Mouse (Mus musculus): Measurements from ENCODE around the gene Ppp2r5d. TPM values are rescaled to one million over a fixed set of nuclear protein-coding genes. Genes with fewer than 3 reads are reported as not detected.

The Ppp2r5d gene
- polyA plus RNA-seq, 1 experiment from 2014 or later, result 73.9 TPM

- Histone ChIP-seq H3K4me2 (ENCODE audit: low read length) (peak within 1 kb of the TSS; percentile 98), H3K9ac (ENCODE audit: low read length) (peak within 1 kb of the TSS; percentile 84), H3K27me3 (replicated peaks; ENCODE audit: control insufficient read depth, insufficient read depth, low read length) (no peaks in the 10 kb centered on the region), H3K36me3 (ENCODE audit: control insufficient read depth, insufficient read depth, low read length) (peaks cover 22% of the 10 kb centered on the region), H3K4me1 (ENCODE audit: control insufficient read depth, insufficient read depth, low read length) (peaks cover 6% of the 10 kb centered on the region), H3K4me3 (ENCODE audit: low read depth, low read length) (peak within 1 kb of the TSS; percentile 97), H3K9me3 (replicated peaks; ENCODE audit: control insufficient read depth, low read length) (no peaks in the 10 kb centered on the region), H3K27ac (ENCODE audit: low read depth, low read length) (peak within 1 kb of the TSS; percentile 67)
- peak; percentile 94 for ATAC-seq
- DNase-seq (ENCODE audit: low spot score), result peak; percentile 97
- WGBS, result 11% methylated on average over 36 of the region's 36 CpGs
Observed at GRCm38 (mm10) chr17:46710959-46711597, 6.2 kb upstream of the Ppp2r5d start, which contains the start of gene Pex6. Gene Pex6 (plus strand): TSS chr17:46711463.

GRCm38 (mm10) chr17:46706375-46707089 lies 1.6 kb upstream of the Ppp2r5d start:
- Histone ChIP-seq H3K9me3 (replicated peaks; ENCODE audit: control insufficient read depth, low read length) (no peaks in the 10 kb centered on the region), H3K36me3 (ENCODE audit: control insufficient read depth, insufficient read depth, low read length) (no peaks in the 10 kb centered on the region), H3K4me1 (ENCODE audit: control insufficient read depth, insufficient read depth, low read length) (peaks cover 19% of the 10 kb centered on the region), H3K4me3 (ENCODE audit: low read depth, low read length) (no peak overlapping the region), H3K27ac (ENCODE audit: low read depth, low read length) (no peak overlapping the region), H3K9ac (ENCODE audit: low read length) (no peak overlapping the region), H3K4me2 (ENCODE audit: low read length) (no peak overlapping the region), H3K27me3 (replicated peaks; ENCODE audit: control insufficient read depth, insufficient read depth, low read length) (no peaks in the 10 kb centered on the region)
- 91% methylated on average over 14 of the region's 14 CpGs for WGBS
- DNase-seq (ENCODE audit: low spot score) (no peak), ATAC-seq (no peak)

GRCm38 (mm10) chr17:46703971-46704886 lies 682 bp downstream of the Ppp2r5d start:
- Histone ChIP-seq H3K4me3 (ENCODE audit: low read depth, low read length) (peak overlapping the region; percentile 95), H3K9me3 (replicated peaks; ENCODE audit: control insufficient read depth, low read length) (no peaks in the 10 kb centered on the region), H3K27ac (ENCODE audit: low read depth, low read length) (peak overlapping the region; percentile 90), H3K27me3 (replicated peaks; ENCODE audit: control insufficient read depth, insufficient read depth, low read length) (no peaks in the 10 kb centered on the region), H3K36me3 (ENCODE audit: control insufficient read depth, insufficient read depth, low read length) (peaks cover 8% of the 10 kb centered on the region), H3K4me1 (ENCODE audit: control insufficient read depth, insufficient read depth, low read length) (peaks cover 19% of the 10 kb centered on the region), H3K9ac (ENCODE audit: low read length) (peak overlapping the region; percentile 95), H3K4me2 (ENCODE audit: low read length) (peak overlapping the region; percentile 56)
- DNase-seq (ENCODE audit: low spot score) (no peak), ATAC-seq (peak; percentile 70)
- 4% methylated on average over 40 of the region's 41 CpGs for WGBS

- DNase-seq (ENCODE audit: low spot score), result no peak
- ATAC-seq, result no peak
- 90% methylated on average over 5 of the region's 5 CpGs for WGBS
- H3K27ac ChIP-seq (ENCODE audit: low read depth, low read length), result no peak overlapping the region
- no peaks in the 10 kb centered on the region for H3K9me3 ChIP-seq (replicated peaks; ENCODE audit: control insufficient read depth, low read length)
- H3K4me2 ChIP-seq (ENCODE audit: low read length), result peak overlapping the region; percentile 56; the same call in 1 of the 2 replicates
- 0 out of 2 replicates have a peak overlapping the region, but pooled peaks have one; percentile 95 for H3K4me3 ChIP-seq (ENCODE audit: low read depth, low read length)
- H3K27me3 ChIP-seq (replicated peaks; ENCODE audit: control insufficient read depth, insufficient read depth, low read length), result no peaks in the 10 kb centered on the region
- H3K36me3 ChIP-seq (ENCODE audit: control insufficient read depth, insufficient read depth, low read length), result peaks cover 19% of the 10 kb centered on the region
- H3K4me1 ChIP-seq (ENCODE audit: control insufficient read depth, insufficient read depth, low read length), result peaks cover 19% of the 10 kb centered on the region
- H3K9ac ChIP-seq (ENCODE audit: low read length), result peak overlapping the region; percentile 95
Observed at GRCm38 (mm10) chr17:46702506-46702905, 2.4 kb downstream of the Ppp2r5d start.

GRCm38 (mm10) chr17:46702100-46702499 lies 2.8 kb downstream of the Ppp2r5d start:
- Histone ChIP-seq H3K36me3 (ENCODE audit: control insufficient read depth, insufficient read depth, low read length) (peaks cover 19% of the 10 kb centered on the region), H3K9ac (ENCODE audit: low read length) (peak overlapping the region; percentile 95; the same call in 1 of the 2 replicates), H3K4me2 (ENCODE audit: low read length) (no peak overlapping the region), H3K4me1 (ENCODE audit: control insufficient read depth, insufficient read depth, low read length) (peaks cover 19% of the 10 kb centered on the region), H3K27ac (ENCODE audit: low read depth, low read length) (no peak overlapping the region), H3K9me3 (replicated peaks; ENCODE audit: control insufficient read depth, low read length) (no peaks in the 10 kb centered on the region), H3K27me3 (replicated peaks; ENCODE audit: control insufficient read depth, insufficient read depth, low read length) (no peaks in the 10 kb centered on the region), H3K4me3 (ENCODE audit: low read depth, low read length) (no peak overlapping the region)
- no peak for ATAC-seq
- 88% methylated on average over 12 of the region's 12 CpGs for whole genome bisulfite sequencing
- DNase-seq (ENCODE audit: low spot score), result no peak

GRCm38 (mm10) chr17:46701489-46701888 lies 3.4 kb downstream of the Ppp2r5d start:
- DNase-seq (ENCODE audit: low spot score), result no peak
- WGBS, result 83% methylated on average over 12 of the region's 12 CpGs
- Histone ChIP-seq H3K4me2 (ENCODE audit: low read length) (no peak overlapping the region), H3K36me3 (ENCODE audit: control insufficient read depth, insufficient read depth, low read length) (peaks cover 19% of the 10 kb centered on the region), H3K27me3 (replicated peaks; ENCODE audit: control insufficient read depth, insufficient read depth, low read length) (no peaks in the 10 kb centered on the region), H3K27ac (ENCODE audit: low read depth, low read length) (no peak overlapping the region), H3K4me3 (ENCODE audit: low read depth, low read length) (no peak overlapping the region), H3K9me3 (replicated peaks; ENCODE audit: control insufficient read depth, low read length) (no peaks in the 10 kb centered on the region), H3K9ac (ENCODE audit: low read length) (peak overlapping the region; percentile 13; the same call in 1 of the 2 replicates), H3K4me1 (ENCODE audit: control insufficient read depth, insufficient read depth, low read length) (peaks cover 19% of the 10 kb centered on the region)
- no peak for ATAC-seq

GRCm38 (mm10) chr17:46699912-46700311 lies 5.0 kb downstream of the Ppp2r5d start:
- H3K27me3 ChIP-seq (replicated peaks; ENCODE audit: control insufficient read depth, insufficient read depth, low read length), result no peaks in the 10 kb centered on the region
- no peaks in the 10 kb centered on the region for H3K9me3 ChIP-seq (replicated peaks; ENCODE audit: control insufficient read depth, low read length)
- H3K4me1 ChIP-seq (ENCODE audit: control insufficient read depth, insufficient read depth, low read length), result peaks cover 15% of the 10 kb centered on the region
- no peak for DNase-seq (ENCODE audit: low spot score)
- no peak overlapping the region for H3K9ac ChIP-seq (ENCODE audit: low read length)
- no peak overlapping the region for H3K4me2 ChIP-seq (ENCODE audit: low read length)
- H3K36me3 ChIP-seq (ENCODE audit: control insufficient read depth, insufficient read depth, low read length), result peaks cover 23% of the 10 kb centered on the region
- WGBS, result 95% methylated on average over 3 of the region's 3 CpGs
- no peak overlapping the region for H3K4me3 ChIP-seq (ENCODE audit: low read depth, low read length)
- H3K27ac ChIP-seq (ENCODE audit: low read depth, low read length), result no peak overlapping the region
- ATAC-seq, result no peak

- no peak for DNase-seq (ENCODE audit: low spot score)
- WGBS, result 92% methylated on average over 5 of the region's 5 CpGs
- Histone ChIP-seq H3K4me1 (ENCODE audit: control insufficient read depth, insufficient read depth, low read length) (peaks cover 15% of the 10 kb centered on the region), H3K27ac (ENCODE audit: low read depth, low read length) (no peak overlapping the region), H3K36me3 (ENCODE audit: control insufficient read depth, insufficient read depth, low read length) (peaks cover 24% of the 10 kb centered on the region), H3K9ac (ENCODE audit: low read length) (no peak overlapping the region), H3K4me3 (ENCODE audit: low read depth, low read length) (no peak overlapping the region), H3K4me2 (ENCODE audit: low read length) (no peak overlapping the region), H3K27me3 (replicated peaks; ENCODE audit: control insufficient read depth, insufficient read depth, low read length) (no peaks in the 10 kb centered on the region), H3K9me3 (replicated peaks; ENCODE audit: control insufficient read depth, low read length) (no peaks in the 10 kb centered on the region)
- no peak for ATAC-seq
Observed at GRCm38 (mm10) chr17:46699245-46699644, 5.7 kb downstream of the Ppp2r5d start.

Data from forebrain, embryonic 14.5 days (tissue).